Mouse (Mus musculus): ENCODE results near the gene Mpzl1.

- TF ChIP-seq CTCF (IDR thresholded peaks at IDR 0.05; ENCODE audit: low read depth) (no peak), EP300 (IDR thresholded peaks at IDR 0.05; ENCODE audit: low read depth) (no peak)
Observed at GRCm38 (mm10) chr1:165604203-165604602, 30.1 kb downstream of the Mpzl1 start.

Measured in liver, embryonic 14.5 days (tissue).